Mouse (Mus musculus) heart, adult 2 months (tissue): ENCODE data around the gene Gm20388. TPM values are rescaled to one million over a fixed set of nuclear protein-coding genes. Genes with fewer than 3 reads are reported as not detected.

ENCODE experiments used
- DNase-seq, 2 experiments: peaks; one replicate each; pipeline ENCODE4 v3.0.0; 2021
- H3K27ac ChIP-seq: fragments of 200-600 bp; 2 replicates; pipeline ENCODE4 v1.8.1; 2022
- H3K27me3 ChIP-seq: fragments of 200-500 bp; 2 replicates; pipeline ENCODE4 v1.6.1; 2012; ENCODE audit warnings: mild to moderate bottlenecking, low read length, inconsistent platforms, mixed read lengths; ENCODE audit not compliant: control insufficient read depth, insufficient read depth
- H3K36me3 ChIP-seq: fragments of 200-500 bp; 2 replicates; pipeline ENCODE4 v1.6.1; 2012; ENCODE audit warnings: low read length, inconsistent platforms; ENCODE audit not compliant: control insufficient read depth, insufficient read depth
- H3K4me1 ChIP-seq: fragments of 200-500 bp; 2 replicates; pipeline ENCODE4 v1.6.1; 2011; ENCODE audit warnings: low read length; ENCODE audit not compliant: control insufficient read depth, insufficient read depth
- H3K4me3 ChIP-seq: fragments of 200-600 bp; 2 replicates; pipeline ENCODE4 v1.8.1; 2022
- H3K79me2 ChIP-seq: fragments of 200-500 bp; replicated peaks from 2 replicates; pipeline ENCODE4 v1.6.1; 2012; ENCODE audit warnings: mild to moderate bottlenecking, inconsistent platforms, low read length, moderate library complexity, mixed read lengths; ENCODE audit not compliant: control insufficient read depth, insufficient read depth
- H3K9ac ChIP-seq: fragments of 200-500 bp; 2 replicates; pipeline ENCODE4 v1.6.1; 2012; ENCODE audit warnings: low read depth, mild to moderate bottlenecking, control low read depth, inconsistent platforms, low read length, mixed read lengths
- CTCF ChIP-seq: fragments of 200-600 bp; IDR thresholded peaks from 2 replicates; pipeline ENCODE4 v1.8.1; 2022; ENCODE audit warnings: antibody characterized with exemption, mild to moderate bottlenecking, moderate library complexity
- EP300 ChIP-seq: fragments of 200-500 bp; IDR thresholded peaks from 2 replicates; pipeline ENCODE4 v1.6.1; 2011; ENCODE audit warnings: low read depth, low read length, control low read depth; ENCODE audit not compliant: insufficient read depth
- POLR2A ChIP-seq: fragments of 200-500 bp; IDR thresholded peaks from 2 replicates; pipeline ENCODE4 v1.6.1; 2011; ENCODE audit warnings: mild to moderate bottlenecking, low read depth, low read length, control low read depth; ENCODE audit not compliant: insufficient read depth
- WGBS: fragments of 180-500 bp; shearing (Covaris S2); methylation state at CpG from one replicate; pipeline ENCODE4 v1.1.7; 2018; 5-methylcytosine and 5-hydroxymethylcytosine counted together
- intact Hi-C: fragments of 180-260 bp; cut with DNase I; formaldehyde crosslinking; loops from one replicate; pipeline ENCODE4 v1.15.1; 2025
- polyA plus RNA-seq: library from polyadenylated mRNA; depleted of rRNA; stranded (reverse); fragments of >200 nt; gene quantifications from 2 replicates; pipeline ENCODE4 v1.2.3, GENCODE M21; 2012
- total RNA-seq, 2 experiments: library from RNA; stranded (reverse); gene quantifications; 2 replicates each; pipeline ENCODE4 v1.2.3; 2021

Gene Gm20388
- total and polyA plus RNA-seq, 3 experiments = 1.8 to 32.3 TPM; not detected in 1

GRCm38 (mm10) chr8:124331706-124332105 is 4421.1 kb downstream of the Gm20388 start:
- no peaks in the 10 kb centered on the region for H3K79me2 ChIP-seq
- no peak for DNase-seq
- H3K4me3 ChIP-seq = no peak overlapping the region
- no peaks in the 10 kb centered on the region for H3K4me1 ChIP-seq
- H3K27ac ChIP-seq = no peak overlapping the region
- TF ChIP-seq EP300 (no peak), POLR2A (no peak), CTCF (no peak)
- H3K36me3 ChIP-seq = no peaks in the 10 kb centered on the region
- H3K9ac ChIP-seq = no peak overlapping the region
- H3K27me3 ChIP-seq = no peaks in the 10 kb centered on the region
- intact Hi-C loops = no loop called here
- WGBS = 83% methylated on average over 11 of the region's 11 CpGs

- no peaks in the 10 kb centered on the region for H3K36me3 ChIP-seq
Measured at GRCm38 (mm10) chr8:124336302-124336701, 4425.7 kb downstream of the Gm20388 start.

GRCm38 (mm10) chr8:124339742-124340141 is 4429.1 kb downstream of the Gm20388 start:
- no peaks in the 10 kb centered on the region for H3K79me2 ChIP-seq
- 74% methylated on average over 3 of the region's 3 CpGs for WGBS
- intact Hi-C loops = no loop called here

More at GRCm38 (mm10) chr8:124336302-124336701, 4425.7 kb downstream of the Gm20388 start:
- Histone ChIP-seq H3K4me3 (no peak overlapping the region), H3K4me1 (no peaks in the 10 kb centered on the region), H3K9ac (no peak overlapping the region), H3K79me2 (no peaks in the 10 kb centered on the region), H3K27ac (no peak overlapping the region), H3K27me3 (no peaks in the 10 kb centered on the region)
- intact Hi-C loops = no loop called here
- no peak for TF ChIP-seq EP300
- TF ChIP-seq POLR2A = no peak
- TF ChIP-seq CTCF = no peak
- 96% methylated on average over 13 of the region's 13 CpGs for WGBS
- no peak for DNase-seq

DNA sequence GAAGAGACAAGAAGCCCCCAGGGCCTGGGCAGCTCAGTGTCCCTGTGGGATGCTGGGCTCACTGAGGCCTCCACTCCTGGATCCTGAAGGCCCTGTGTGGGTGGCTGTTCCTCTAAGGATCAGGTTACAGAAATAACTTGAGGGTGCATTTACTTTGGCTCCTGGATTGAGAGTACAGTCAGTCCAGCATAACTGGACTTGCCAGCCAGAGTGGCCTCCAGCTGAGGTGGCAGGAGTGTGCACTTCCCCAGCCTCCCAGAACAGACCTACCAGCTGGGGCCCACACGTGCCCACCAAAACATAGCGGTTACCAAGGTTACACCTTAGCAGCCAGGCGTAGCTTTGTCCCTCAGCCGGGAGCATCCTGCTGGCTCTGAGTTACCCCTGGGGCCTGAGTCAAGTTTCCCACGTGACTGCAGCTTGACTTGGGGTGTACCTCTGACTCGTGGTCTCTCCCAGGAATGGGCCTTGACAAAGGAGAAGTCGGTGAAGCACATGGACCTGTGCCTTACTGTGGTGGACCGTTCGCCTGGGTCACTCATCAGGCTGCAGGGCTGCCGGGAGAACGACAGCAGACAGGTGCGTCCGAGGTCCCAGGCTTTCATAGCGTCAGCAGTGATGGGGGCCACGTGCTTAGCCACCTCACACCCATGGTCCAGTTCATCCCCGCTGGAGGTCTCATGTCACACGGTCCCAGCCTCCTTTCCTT is 4429.9 kb downstream of the Gm20388 start:
- no peak overlapping the region for H3K9ac ChIP-seq
- no peaks in the 10 kb centered on the region for H3K36me3 ChIP-seq
- H3K4me1 ChIP-seq = no peaks in the 10 kb centered on the region
- intact Hi-C loops = no loop called here
- no peak overlapping the region for H3K27ac ChIP-seq
- no peak for TF ChIP-seq EP300
- TF ChIP-seq CTCF = no peak
- no peak for TF ChIP-seq POLR2A
- H3K27me3 ChIP-seq = no peaks in the 10 kb centered on the region
- H3K79me2 ChIP-seq = no peaks in the 10 kb centered on the region
- DNase-seq = no peak
- H3K4me3 ChIP-seq = no peak overlapping the region
- WGBS = 85% methylated on average over 17 of the region's 17 CpGs

More at GRCm38 (mm10) chr8:124339742-124340141, 4429.1 kb downstream of the Gm20388 start:
- TF ChIP-seq CTCF = no peak
- no peak for TF ChIP-seq EP300
- TF ChIP-seq POLR2A = no peak
- no peaks in the 10 kb centered on the region for H3K4me1 ChIP-seq
- H3K27me3 ChIP-seq = no peaks in the 10 kb centered on the region
- H3K9ac ChIP-seq = no peak overlapping the region
- no peak overlapping the region for H3K27ac ChIP-seq
- no peak for DNase-seq
- H3K4me3 ChIP-seq = no peak overlapping the region
- no peaks in the 10 kb centered on the region for H3K36me3 ChIP-seq

- H3K9ac ChIP-seq = no peak overlapping the region
- no peak overlapping the region for H3K27ac ChIP-seq
- no peaks in the 10 kb centered on the region; the same call in 1 of the 2 replicates for H3K4me1 ChIP-seq
- no peaks in the 10 kb centered on the region for H3K27me3 ChIP-seq
- no peaks in the 10 kb centered on the region for H3K79me2 ChIP-seq
- no peak overlapping the region for H3K4me3 ChIP-seq
- WGBS = 95% methylated on average over 15 of the region's 15 CpGs
- DNase-seq = no peak
- H3K36me3 ChIP-seq = no peaks in the 10 kb centered on the region
- intact Hi-C loops = no loop called here
- TF ChIP-seq POLR2A (no peak), CTCF (no peak), EP300 (no peak)
Measured at GRCm38 (mm10) chr8:124343151-124343550, 4432.5 kb downstream of the Gm20388 start.

DNA sequence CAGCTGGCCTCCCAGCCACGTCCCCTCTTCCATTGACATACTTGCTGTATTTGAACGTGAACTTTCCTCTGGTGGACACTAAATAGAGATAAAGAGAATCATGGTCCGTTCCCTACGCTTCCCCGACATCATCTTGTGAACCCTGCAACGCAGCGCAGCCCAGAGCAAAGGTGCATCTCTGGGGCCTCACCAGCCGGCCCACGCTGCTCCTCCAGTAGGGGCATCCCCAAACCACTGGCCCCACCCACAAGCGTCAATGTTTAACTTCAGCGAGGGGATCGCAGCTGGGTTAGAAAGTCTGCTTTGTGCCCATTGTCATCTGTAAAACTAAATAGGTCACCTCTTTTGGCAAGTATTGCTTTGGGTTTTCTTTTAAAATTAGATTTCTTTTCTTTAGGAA is 4433.4 kb downstream of the Gm20388 start:
- TF ChIP-seq POLR2A (no peak), EP300 (no peak), CTCF (no peak)
- DNase-seq = no peak
- intact Hi-C loops = no loop called here
- no peak overlapping the region for H3K4me3 ChIP-seq
- H3K4me1 ChIP-seq = no peaks in the 10 kb centered on the region; the same call in 1 of the 2 replicates
- H3K36me3 ChIP-seq = no peaks in the 10 kb centered on the region
- no peaks in the 10 kb centered on the region for H3K27me3 ChIP-seq
- no peak overlapping the region for H3K27ac ChIP-seq
- H3K79me2 ChIP-seq = no peaks in the 10 kb centered on the region
- WGBS = 91% methylated on average over 12 of the region's 12 CpGs
- H3K9ac ChIP-seq = no peak overlapping the region
